Mouse (Mus musculus): ENCODE measurements around the gene Abcf3. TPM values are rescaled to one million over a fixed set of nuclear protein-coding genes. Genes with fewer than 3 reads are reported as not detected.

Gene Abcf3
- 10 to 100 TPM; 71.2 to 78.8 TPM for total RNA-seq (2021)
- long read RNA-seq, experiment 1, transcript Abcf3-201 (21 exons, 3,090 nt), result major isoform, 66 of 91 reads
- long read RNA-seq, experiment 1, partial matches to known transcripts, result 13 of 91 reads
- long read RNA-seq, experiment 1, other reads (novel, unspliced or antisense), result 12 of 91 reads
- long read RNA-seq, experiment 2, transcript Abcf3-201 (21 exons, 3,090 nt), result major isoform, 32 of 46 reads
- long read RNA-seq, experiment 2, partial matches to known transcripts, result 5 of 46 reads
- long read RNA-seq, experiment 2, other reads (novel, unspliced or antisense), result 8 of 46 reads

DNA sequence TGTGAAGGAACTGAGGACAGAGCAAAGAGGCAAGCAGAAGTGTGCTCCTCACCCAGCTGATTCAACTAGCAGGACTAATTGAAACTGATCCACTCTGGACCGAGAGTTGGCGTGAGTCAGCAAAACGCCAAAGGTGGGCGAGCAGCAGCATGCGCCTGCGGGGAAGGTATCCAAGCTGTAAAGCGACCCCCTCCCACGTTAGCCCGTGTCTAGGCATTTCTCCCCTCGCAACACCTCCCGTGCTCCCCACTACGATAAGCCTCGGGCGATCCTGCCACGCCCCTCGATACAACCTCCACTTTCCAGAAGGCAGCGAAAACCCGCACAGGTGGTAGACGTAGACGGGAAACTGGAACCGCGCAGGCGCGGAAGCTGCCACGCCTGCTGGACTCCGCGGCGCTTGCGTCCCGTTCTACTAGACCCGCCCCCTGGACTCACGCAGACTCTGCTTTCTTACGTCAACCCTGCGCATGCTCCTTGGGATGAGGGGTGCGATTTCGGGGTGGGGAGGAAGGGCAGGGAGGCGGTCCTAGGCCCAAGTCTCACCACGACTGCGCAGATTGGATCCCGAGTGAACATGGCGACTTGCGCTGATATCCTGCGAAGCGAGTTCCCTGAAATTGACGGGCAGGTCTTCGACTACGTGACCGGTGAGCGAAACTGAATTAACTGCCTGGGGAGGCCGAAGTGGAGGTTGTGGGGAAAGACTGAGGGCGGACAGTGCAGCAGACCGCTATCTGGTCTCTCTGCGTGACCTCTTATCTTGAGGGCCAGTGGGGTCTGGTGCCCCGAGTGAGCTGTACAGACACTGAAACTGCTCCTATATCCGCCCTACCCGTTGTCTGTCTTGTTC is at the start of gene Abcf3:
Gene Abcf3 (plus strand): TSS at position 482 of the 853 bp plus-strand sequence.
- peak; percentile 98 for DNase-seq

DNA sequence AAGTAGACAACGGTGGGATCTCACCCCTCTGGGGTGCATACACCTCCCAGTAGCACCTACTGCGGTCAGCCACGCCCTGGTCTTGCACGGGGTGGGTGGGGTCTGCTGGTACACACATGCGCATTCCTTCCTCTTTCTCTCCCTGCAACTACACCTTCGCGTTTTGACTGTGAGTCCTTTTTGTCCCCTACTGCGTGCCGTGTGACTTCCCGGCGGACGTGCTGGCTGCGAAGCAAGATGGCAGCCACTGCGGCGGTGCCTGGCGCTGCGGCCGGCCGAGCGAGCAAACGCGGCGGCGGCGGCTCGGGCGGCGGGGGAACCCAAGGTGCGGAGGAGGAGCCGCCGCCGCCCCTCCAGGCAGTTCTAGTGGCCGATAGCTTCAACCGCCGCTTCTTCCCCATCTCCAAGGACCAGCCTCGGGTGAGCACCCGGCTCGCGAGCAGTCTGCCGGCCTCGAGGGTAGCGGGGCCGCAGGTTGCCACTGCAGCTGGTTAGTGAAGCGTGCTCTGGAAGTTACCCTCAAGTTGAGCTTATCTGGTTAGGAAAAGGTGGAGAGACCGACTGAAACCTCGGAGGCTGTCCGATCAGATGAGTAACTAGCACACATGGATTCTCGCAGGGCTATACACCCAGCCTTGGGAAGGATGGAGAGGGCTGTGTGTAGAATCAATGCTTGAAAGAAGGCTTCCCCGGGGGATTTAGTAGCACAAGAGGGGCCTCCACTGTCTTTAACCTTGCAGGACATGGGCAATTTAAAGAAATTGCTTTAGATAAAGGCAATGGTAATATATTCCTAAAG is 49.5 kb upstream of the Abcf3 start, which contains the start of gene Eif2b5:
Gene Eif2b5 (plus strand): TSS at position 141 of the 799 bp plus-strand sequence.
- DNase-seq, result peak; percentile 96

DNA sequence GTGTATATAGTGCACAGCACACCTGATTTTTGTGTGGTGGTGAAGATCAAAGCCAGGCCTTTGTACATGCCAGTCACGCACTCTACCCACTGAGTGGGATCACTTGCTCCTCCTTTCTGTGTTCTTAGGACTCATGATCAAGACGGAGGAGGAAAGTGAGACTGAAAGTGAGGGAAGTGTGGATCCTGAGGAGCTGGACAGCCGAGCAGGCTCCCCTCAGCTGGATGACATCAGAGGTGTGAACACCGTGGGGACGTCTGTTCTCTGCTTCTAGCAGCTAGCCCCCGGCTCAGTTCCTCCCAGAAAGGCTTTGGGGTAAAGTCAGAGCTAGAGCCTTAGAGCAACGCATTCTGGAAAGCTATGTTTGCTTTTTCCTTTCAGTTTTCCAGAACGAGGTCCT is 42.4 kb upstream of the Abcf3 start:
- no peak for DNase-seq

DNA sequence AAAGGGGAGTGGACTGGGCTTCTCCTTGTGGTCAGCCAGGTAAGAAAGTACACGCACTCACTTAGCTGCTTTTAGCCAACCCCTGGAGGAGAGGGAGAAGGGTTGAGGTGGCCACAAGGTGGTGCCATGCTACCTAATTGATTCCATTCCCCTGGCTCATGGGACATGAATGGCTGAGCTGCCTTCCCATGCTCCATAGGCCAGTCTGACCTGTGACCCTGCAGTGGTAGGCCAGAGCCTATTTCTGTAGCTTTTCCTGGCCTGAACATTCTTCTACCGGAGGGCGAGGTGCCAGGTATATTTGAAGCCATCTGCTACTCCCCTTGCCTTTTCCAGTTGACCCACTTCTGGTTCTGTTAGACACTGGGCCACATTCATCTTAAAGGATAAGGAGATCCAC is 39.0 kb upstream of the Abcf3 start:
- peak; percentile 56 for DNase-seq

DNA sequence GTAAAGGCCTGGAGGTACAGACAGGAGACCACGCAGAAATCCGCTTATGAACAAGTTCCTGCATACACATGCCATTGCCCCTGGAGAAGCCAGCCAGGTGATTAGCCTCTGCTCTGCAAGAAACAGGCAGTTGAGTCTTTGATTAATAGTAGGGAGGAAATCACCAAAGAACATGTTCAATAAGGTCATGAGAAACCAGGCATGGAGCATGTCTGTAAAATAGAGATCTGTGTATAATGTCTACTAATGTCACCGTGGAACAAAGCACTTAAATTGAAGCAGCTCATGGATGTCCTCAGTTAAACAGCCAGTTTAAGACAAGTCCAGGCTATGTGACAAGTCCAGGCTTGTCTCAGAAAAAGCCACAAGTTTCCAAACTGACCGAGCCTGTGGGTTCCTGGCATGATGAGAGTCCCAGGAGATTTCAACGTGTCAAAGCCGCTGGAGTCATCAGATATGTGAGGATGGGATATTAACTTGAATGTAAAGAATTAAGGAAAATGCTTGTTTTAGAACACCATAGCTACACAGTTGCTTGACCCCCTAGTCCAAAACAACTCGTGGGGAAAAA is 37.0 kb upstream of the Abcf3 start:
- DNase-seq, result no peak

DNA sequence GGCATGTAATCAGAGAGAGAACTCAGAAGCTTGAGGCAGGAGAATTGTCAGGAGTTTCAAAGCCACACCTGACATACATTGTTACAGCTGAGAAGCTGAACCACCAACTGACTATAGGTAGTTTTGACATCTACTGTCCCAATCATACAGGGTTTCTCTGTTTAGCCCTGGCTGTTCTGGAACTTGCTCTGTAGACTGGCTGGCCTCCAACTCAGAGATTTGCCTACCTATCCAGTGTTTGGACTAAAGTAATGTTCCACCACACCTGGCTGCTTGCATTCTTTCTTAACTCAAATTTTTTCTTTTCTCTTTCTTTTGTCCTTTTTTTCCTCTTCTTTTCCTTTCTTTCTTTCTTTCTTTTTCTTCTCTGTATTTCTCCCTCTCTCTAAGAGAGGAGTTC is 32.3 kb upstream of the Abcf3 start:
- no peak for DNase-seq

DNA sequence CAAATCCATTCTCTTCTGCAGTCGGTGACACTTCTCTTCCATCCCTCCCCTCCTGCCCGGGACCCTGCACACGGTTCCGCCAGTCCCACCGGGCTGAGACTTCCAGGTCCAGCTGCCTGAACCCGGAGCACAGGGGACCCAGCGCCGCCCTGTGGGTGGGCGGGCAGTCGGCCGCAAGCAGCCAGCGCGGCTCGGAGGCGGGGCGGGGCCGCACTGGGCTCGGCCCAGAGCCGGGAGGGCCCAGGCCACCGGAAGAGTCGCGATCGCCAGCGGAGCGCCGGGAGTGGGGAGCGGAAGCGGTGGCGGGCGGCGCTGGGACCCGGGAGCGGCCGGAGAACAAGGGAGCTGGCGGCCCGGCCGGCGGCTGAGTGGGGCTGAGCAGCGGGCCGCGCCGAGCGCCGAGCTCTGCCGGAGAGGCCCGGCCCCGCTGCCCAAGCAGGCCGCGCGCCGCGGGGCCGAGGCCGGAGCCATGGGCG is 31.6 kb upstream of the Abcf3 start, which contains the start of gene Dvl3:
Gene Dvl3 (plus strand): TSS at position 257 of the 476 bp plus-strand sequence.
- peak; percentile 96 for DNase-seq

DNA sequence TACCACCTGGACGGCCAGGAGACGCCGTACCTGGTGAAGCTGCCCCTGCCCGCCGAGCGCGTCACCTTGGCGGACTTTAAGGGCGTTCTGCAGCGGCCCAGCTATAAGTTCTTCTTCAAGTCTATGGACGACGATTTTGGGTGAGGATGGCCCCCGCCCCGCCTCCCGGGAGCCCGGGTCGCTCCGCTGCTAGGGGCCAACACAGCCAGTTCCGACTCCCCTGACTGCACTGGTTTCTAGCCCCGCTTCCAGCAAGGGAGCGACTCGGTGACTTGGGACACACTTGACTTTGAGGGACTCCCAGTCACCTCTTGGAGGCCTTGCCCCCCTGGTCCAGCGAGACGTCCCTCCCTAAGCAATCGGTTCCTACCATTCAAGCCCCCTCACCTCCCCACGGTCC is 31.2 kb upstream of the Abcf3 start:
- DNase-seq, result peak; percentile 59

DNA sequence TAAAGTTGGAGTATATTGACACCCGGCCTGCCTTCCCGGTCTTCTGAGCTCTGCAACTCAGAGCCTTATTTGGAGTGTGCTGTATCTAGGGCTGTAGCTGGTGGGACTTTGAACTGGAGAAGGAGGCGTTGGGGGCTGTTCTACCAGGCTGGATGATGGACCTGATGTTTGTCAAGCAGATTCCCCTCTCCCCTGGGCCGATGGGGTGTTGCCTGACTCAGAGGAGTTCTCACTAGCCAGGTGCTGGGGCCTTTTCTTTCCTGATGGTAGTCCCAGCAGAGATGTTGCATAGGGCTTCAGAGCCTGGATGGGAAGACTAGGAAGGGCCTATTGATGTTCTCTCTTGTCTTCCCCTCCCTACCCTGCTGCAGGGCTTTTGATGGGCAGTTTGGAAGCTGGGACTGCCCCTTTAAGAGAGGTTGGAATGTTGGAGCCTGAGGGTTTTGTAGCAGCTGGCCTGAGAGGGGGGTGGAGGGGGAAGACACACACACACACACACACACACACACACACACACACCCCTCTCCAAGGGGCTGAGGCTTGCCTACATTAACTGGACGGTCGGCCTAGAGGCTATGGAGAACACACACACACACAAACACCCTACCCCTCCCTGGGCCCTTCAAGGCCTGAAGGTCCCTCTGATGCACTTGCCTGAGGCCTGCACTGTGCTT is 30.5 kb upstream of the Abcf3 start:
- DNase-seq, result peak; percentile 45

DNA sequence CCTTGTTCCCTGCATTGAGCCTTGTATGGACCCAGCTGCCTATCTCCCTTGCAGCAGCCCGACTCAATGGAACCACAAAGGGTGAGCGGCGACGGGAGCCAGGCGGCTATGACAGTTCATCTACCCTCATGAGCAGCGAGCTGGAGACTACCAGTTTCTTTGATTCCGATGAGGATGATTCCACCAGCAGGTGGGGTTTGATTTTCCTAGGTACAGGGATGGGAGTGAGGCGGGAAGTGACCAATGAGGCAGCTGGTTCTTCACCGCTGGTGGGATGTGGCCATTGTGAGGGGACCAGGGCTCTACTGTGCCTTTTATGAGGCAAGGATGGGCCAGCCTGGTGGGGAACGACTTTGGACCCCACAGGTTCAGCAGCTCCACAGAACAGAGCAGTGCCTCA is 24.5 kb upstream of the Abcf3 start:
- no peak for DNase-seq

DNA sequence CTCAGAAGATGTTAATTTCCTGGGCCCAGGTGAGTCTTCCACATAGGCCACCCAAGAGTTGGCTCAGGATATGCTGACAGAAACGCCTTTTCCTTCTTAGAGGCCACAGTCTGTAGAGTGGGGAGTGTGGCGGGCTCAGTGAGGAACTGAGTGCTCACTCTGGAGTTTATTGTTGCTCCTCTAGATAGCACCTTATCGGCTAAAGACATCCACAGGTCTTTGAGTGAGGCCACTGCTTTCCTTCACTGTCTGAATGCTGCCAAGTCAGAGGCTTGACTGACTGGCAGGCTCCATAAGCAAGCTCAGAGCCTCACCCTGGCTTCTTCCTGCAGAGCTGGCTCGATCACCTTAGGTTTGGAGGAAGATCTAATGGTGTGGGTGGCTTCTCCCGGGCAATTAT is 19.6 kb upstream of the Abcf3 start:
- no peak for DNase-seq

DNA sequence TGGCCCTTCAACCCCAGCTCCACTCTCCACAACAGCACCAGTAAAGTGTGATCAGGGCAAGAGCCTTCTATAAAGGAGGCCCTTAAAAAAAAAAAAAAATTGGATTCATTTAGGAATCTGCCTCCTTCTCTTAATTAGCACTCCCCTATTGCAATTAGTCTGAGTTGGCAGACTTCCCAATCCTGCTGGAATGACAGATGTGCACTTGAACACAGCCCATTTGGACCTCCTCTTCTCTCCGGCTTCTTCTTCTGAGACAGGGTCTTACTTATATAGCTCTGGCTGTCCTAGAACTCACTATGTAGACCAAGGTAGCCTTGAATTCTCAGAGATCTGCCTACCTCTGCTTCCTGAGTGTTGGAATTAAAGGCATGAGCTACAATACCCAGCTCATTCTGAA is 19.0 kb upstream of the Abcf3 start:
- no peak for DNase-seq

DNA sequence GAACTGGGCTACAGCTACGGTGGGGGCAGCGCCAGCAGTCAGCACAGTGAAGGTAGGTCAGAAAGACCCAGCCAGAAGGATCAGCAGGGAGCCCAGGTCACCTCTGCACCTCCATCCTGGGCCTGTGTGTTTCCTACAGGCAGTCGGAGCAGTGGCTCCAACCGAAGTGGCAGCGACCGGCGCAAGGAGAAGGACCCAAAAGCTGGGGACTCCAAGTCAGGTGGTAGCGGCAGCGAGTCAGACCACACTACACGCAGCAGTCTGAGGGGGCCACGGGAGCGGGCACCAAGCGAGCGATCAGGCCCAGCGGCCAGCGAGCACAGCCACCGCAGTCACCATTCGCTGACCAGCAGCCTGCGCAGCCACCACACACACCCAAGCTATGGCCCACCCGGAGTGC is 17.4 kb upstream of the Abcf3 start:
- no peak for DNase-seq

DNA sequence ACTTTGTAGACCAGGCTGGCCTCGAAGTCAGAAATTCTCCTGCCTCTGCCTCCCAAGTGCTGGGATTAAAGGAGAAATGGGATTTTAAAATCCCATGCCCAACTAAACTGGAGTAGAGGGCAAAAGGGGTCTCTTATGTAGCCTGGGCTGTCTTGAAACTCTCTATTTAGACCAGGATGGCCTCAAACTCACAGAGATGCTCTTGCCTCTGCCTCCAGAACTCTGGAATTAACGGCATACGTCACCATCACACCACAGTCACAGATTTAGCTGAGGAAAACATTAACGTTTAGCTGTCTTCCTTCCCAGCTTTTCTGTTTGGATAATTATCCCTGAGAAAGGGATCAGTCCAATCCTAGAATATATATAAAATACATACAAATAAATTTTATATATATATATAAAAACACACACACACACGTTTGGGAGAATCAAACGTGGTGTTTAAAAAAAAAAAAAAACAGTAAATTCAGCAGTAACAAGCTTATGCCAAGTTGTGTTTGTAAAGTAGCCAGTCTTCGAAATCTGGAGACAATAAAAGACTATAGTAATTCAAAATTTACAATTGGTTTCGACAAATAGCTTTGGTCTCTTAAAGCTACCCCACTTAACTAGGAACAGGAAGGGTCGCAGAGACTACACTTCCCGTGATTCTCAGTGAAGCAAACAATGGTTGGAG is 13.6 kb upstream of the Abcf3 start:
- DNase-seq, result no peak

DNA sequence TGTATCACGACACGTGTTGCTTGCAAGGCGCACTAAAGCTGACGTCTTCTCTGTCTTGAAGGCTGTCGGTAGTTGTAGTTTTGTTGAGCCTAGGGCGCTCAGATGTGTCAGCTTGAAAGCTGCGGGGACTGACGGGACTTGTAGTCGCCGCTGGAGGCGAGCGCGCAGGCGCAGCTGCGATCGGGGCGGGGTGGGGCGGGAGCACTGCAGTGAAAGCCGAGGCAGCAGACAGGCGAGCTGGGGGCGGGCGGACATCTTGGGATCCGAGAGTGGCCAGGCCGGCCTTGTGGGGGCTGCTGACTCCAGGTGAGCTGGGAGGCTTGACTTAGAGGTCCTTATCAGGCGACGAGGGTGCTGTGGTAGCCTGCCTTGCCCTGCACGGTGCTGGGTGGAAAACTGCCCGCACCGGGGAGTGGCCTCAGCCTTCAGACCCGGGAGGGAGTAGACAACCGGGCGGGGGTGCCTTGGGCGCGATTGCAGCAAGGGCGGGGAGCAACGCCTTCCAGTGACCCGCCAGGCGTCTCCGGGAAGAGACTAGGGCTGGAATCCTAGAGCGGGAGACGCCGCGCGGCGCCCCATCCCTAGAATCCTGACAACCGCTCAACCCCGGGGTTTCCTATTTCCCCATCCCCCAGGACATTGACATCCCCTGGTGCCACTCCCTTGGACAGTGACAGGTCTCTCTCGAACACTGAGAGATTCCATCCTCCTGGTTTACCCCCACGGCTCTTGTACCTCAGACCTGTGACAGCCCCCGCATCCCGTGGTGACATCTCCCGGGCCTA is 12.9 kb upstream of the Abcf3 start, which contains the start of gene Ap2m1:
Gene Ap2m1 (plus strand): TSS at position 183 of the 785 bp plus-strand sequence.
- DNase-seq, result peak; percentile 95

DNA sequence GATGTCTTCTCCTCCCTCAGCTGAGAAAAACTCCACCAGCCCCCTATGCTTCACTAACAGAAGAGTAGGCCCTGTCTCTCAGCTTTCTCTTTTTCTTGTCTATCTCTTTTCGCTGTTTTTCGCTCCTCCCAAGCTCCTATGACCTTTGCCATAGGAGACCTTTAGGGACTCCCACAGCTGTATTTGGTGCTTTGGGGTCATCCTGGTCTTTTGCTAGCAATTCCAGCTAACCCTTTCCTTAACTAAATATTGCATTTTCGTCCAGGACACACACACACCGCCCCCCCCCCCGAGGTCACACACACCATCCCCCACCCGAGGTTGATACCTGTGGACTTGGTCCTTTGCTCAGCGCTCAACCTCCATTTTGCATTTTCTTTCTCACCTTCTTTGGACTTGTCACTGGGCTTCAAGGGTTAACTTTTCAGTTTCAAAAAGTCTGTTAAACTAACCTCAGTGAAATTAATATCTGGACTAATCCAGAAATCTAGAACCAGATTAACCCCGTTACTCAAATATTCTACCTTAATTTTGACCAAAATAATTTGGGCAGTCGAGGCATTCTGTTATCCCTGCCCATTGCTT is 12.2 kb upstream of the Abcf3 start:
- no peak for DNase-seq

DNA sequence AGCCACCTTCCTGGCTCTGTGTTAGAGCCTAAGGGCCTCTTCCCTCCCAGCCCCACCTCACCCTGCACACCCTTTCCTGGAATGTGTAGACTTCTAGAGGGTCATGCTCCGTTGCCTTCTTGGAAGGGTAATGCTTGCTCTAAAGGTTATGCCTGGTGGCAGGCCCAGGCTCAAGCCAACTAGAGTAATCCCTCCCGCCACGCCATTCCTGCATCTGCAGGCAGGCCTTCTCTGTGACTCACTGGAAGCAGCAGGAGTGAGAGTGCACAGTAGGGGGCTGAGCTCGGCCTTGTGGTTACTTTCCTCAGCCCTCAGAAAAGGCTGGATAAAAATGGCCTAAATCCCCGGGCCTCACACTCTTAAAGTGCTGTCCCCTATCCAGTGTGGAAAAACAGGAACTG is 11.3 kb upstream of the Abcf3 start:
- peak; percentile 56 for DNase-seq

DNA sequence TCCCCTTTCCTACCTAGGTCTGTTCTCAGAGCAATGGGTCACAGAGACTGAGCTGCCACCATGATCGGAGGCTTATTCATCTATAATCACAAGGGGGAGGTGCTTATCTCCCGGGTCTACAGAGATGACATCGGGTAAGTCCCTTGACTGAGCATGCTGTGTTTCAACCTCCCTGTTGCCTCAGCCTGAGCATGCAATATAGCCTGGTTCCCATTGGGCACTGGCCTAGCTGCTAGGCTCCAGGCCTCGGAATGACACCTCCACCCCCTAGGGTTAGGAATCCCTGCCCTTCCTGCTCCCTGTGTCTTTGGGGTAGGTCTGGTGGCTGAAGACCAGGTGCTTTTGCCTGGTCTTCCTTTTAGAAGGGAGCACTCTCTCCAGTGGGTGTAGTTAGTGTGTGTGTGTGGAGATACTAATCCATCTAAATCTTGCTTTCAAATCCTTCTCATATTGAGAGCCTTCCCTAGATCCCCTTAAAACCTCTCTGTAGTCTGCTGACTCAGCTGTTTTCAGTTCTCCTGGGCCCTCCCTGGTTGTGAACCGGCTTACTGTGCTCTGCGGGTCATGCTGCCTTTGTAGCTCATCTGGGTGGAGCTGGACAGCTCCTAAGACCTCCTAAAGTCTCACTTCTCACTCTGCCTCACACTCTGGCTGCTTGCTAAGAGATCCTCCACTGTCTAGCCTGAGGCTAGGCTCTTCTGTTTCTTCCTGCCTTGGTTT is 10.6 kb upstream of the Abcf3 start:
- no peak for DNase-seq

DNA sequence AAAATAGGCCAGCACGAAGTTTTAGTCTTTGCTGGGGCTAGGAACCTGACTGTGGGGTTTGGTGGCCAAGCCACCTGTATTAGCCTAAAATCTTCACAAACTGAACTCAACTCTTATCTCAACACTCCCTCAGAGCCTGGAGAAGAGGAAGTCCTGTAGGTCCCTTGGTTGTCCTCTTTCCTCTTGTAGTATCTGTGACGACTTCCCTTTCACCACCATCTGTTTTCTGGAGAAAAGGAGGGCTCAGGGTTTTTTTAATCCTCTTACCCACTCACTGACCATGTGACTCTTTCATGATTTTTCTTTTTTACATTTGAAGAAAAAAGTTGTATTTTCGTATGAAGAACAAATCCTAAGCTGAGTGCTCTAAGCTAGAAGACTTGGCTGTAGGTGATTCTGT is 8.7 kb upstream of the Abcf3 start:
- no peak for DNase-seq
